Mouse (Mus musculus): ENCODE measurements around the gene Il3ra.

DNA sequence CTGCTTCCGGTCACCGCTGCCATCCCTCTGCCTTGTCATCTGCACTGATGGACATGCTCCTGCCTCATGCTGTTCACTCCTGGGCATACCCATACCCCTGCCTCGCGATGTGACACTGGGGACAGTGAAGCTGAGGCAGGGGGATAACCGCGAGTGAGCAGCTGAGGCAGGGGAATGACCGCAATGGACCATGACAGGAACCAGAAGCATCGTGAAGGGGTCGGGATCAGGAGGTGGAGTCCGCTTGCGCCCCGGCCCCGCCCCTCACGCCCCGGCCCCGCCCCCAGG, 682 bp downstream of the Il3ra start:
- TF ChIP-seq CTCF (IDR thresholded peaks at IDR 0.05; ENCODE audit: low read depth, low read length) (no peak), POLR2A (IDR thresholded peaks at IDR 0.05; ENCODE audit: borderline replicate concordance, low read depth, low read length) (no peak)

Measured in bone marrow macrophage, adult 2 months (primary cell).